Mouse (Mus musculus) C2C12 (cell line): ENCODE results near the gene Mrps5.
"Not testable (repeated sequence)": the region's sequence is repeated elsewhere in the genome, so short reads cannot be mapped to it uniquely, and the experiment has no call there.

Experiments used
- CEBPB ChIP-seq: IDR thresholded peaks from one replicate; pipeline ENCODE4 v1.6.1; 2011; ENCODE audit warnings: low read depth, mild to moderate bottlenecking, control low read depth, moderate library complexity
- CTCF ChIP-seq: IDR thresholded peaks from one replicate; pipeline ENCODE4 v1.5.1; 2011; ENCODE audit not compliant: control insufficient read depth, insufficient read depth, insufficient read length
- FOSL1 ChIP-seq: IDR thresholded peaks from one replicate; pipeline ENCODE4 v1.8.0; 2011; ENCODE audit warnings: mild to moderate bottlenecking, low read length; ENCODE audit not compliant: poor library complexity, insufficient read depth, severe bottlenecking
- MAX ChIP-seq: IDR thresholded peaks from one replicate; pipeline ENCODE4 v1.6.1; 2011; ENCODE audit warnings: mild to moderate bottlenecking, control low read depth
- MYOD1 ChIP-seq: IDR thresholded peaks from one replicate; pipeline ENCODE4 v1.6.1; 2011; ENCODE audit warnings: low read depth; ENCODE audit not compliant: control insufficient read depth, insufficient read length
- MYOG ChIP-seq: IDR thresholded peaks from one replicate; pipeline ENCODE4 v1.6.1; 2011; ENCODE audit not compliant: control insufficient read depth, insufficient read length; ENCODE audit errors: extremely low read depth
- USF1 ChIP-seq: IDR thresholded peaks from one replicate; pipeline ENCODE4 v1.6.1; 2011; ENCODE audit warnings: low read depth, mild to moderate bottlenecking, control low read depth, moderate library complexity

- not testable (repeated sequence) for TF ChIP-seq CTCF, USF1, MAX, MYOD1, CEBPB, MYOG, FOSL1
These were observed 16.4 kb downstream of the Mrps5 start for GRCm38 (mm10) chr2:127603383-127603782.
